Mouse (Mus musculus): ENCODE measurements around the gene Gabpb1. TPM values are rescaled to one million over a fixed set of nuclear protein-coding genes. Genes with fewer than 3 reads are reported as not detected.

The Gabpb1 gene
- total and polyA plus RNA-seq, 2 experiments, result 4.5 to 5.5 TPM

DNA sequence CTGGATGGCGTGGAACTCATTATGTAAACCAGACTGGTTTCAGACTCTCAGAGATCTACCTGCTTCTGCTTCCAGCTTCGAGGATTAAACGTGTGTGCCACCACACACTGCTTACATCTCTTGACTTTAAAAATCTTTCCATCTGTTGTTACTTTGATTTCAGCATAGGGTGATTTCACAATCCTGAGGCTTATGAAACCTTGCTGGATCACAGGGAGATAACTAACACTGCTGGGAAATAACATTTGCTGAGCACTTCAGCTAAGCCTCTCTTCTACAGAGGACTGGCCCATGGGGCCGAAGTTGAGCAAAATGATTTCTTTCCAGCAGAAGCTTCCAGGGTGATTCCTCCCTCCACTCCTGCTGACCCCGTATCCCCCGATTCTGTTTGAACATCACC lies 19.1 kb upstream of the Gabpb1 start:
- Histone ChIP-seq H3K36me3 (ENCODE audit: control insufficient read depth, insufficient read depth, low read length) (no peaks in the 10 kb centered on the region), H3K79me2 (ENCODE audit: control insufficient read depth, insufficient read depth, low read length) (no peaks in the 10 kb centered on the region), H3K27ac (replicated peaks; ENCODE audit: insufficient read depth, low read depth, low read length) (peak overlapping the region; percentile 62), H3K4me1 (ENCODE audit: control insufficient read depth, insufficient read depth, low read length) (no peaks in the 10 kb centered on the region), H3K9ac (ENCODE audit: low read depth, low read length) (peak overlapping the region; percentile 5; the same call in 1 of the 2 replicates), H3K27me3 (ENCODE audit: control insufficient read depth, insufficient read depth, low read length) (no peaks in the 10 kb centered on the region), H3K4me3 (ENCODE audit: insufficient read depth, low read depth, low read length) (no peak overlapping the region)
- DNase-seq (ENCODE audit: extremely low read depth, low read depth, low spot score), result peak; percentile 92
- no peak for TF ChIP-seq CTCF (IDR thresholded peaks at IDR 0.05; ENCODE audit: low read depth, low read length)
- no peak for TF ChIP-seq POLR2A (IDR thresholded peaks at IDR 0.05; ENCODE audit: extremely low read depth, insufficient read depth, low read length)
- 19% methylated on average over 6 of the region's 6 CpGs for WGBS

DNA sequence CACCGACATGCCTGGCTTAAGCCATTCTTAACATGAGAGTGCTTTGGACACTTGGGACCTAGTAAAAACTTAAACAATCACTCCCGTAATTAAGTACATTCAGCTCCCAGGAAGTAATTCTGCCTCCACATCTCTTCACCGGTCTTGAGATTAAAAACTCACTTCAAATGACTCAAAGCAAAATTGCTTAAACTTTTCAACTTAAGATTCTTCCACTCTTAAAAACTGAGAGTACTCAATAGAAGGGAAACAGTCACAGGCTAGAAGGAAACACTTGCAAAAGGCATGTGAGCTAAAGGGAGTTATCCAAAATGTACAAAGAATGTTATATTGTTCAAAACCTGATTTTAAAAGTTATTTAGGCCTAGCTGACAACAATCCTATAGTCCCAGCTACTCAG lies 15.2 kb upstream of the Gabpb1 start:
- Histone ChIP-seq H3K9ac (ENCODE audit: low read depth, low read length) (no peak overlapping the region), H3K27me3 (ENCODE audit: control insufficient read depth, insufficient read depth, low read length) (no peaks in the 10 kb centered on the region), H3K79me2 (ENCODE audit: control insufficient read depth, insufficient read depth, low read length) (no peaks in the 10 kb centered on the region), H3K4me3 (ENCODE audit: insufficient read depth, low read depth, low read length) (no peak overlapping the region), H3K27ac (replicated peaks; ENCODE audit: insufficient read depth, low read depth, low read length) (no peak overlapping the region), H3K36me3 (ENCODE audit: control insufficient read depth, insufficient read depth, low read length) (no peaks in the 10 kb centered on the region), H3K4me1 (ENCODE audit: control insufficient read depth, insufficient read depth, low read length) (no peaks in the 10 kb centered on the region)
- DNase-seq (ENCODE audit: extremely low read depth, low read depth, low spot score), result no peak
- TF ChIP-seq CTCF (IDR thresholded peaks at IDR 0.05; ENCODE audit: low read depth, low read length) (no peak), POLR2A (IDR thresholded peaks at IDR 0.05; ENCODE audit: extremely low read depth, insufficient read depth, low read length) (no peak)
- 79% methylated on average over 3 of the region's 3 CpGs for WGBS

DNA sequence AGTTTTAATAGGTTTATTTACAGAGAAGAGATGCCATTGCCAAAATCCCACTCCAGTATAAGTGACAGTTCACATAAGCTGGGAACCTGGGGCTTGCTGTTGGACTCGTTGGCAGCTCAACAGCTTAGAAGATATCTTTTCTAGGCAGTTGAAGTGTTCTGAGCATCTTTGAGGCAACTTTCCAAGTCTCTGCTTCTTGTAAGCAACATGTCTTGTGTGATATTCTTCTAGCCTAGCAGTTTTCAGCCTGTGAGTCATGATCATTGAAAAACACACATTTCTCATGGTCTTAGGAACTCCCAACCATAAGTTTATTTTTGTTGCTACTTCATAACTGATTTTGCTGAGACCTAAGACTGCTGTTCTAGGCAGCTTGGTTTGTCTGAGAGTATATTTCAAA lies 6.8 kb upstream of the Gabpb1 start:
- DNase-seq (ENCODE audit: extremely low read depth, low read depth, low spot score), result no peak
- no peaks in the 10 kb centered on the region for H3K27me3 ChIP-seq (ENCODE audit: control insufficient read depth, insufficient read depth, low read length)
- H3K4me3 ChIP-seq (ENCODE audit: insufficient read depth, low read depth, low read length), result no peak overlapping the region
- H3K79me2 ChIP-seq (ENCODE audit: control insufficient read depth, insufficient read depth, low read length), result peaks cover 3% of the 10 kb centered on the region; the same call in 1 of the 2 replicates
- no peak overlapping the region for H3K9ac ChIP-seq (ENCODE audit: low read depth, low read length)
- TF ChIP-seq CTCF (IDR thresholded peaks at IDR 0.05; ENCODE audit: low read depth, low read length) (no peak), POLR2A (IDR thresholded peaks at IDR 0.05; ENCODE audit: extremely low read depth, insufficient read depth, low read length) (no peak)
- H3K36me3 ChIP-seq (ENCODE audit: control insufficient read depth, insufficient read depth, low read length), result peaks cover 2% of the 10 kb centered on the region; the same call in 1 of the 2 replicates
- WGBS, result 77% methylated on average over 1 of the region's 1 CpGs
- H3K4me1 ChIP-seq (ENCODE audit: control insufficient read depth, insufficient read depth, low read length), result no peaks in the 10 kb centered on the region; the same call in 1 of the 2 replicates
- no peak overlapping the region for H3K27ac ChIP-seq (replicated peaks; ENCODE audit: insufficient read depth, low read depth, low read length)

DNA sequence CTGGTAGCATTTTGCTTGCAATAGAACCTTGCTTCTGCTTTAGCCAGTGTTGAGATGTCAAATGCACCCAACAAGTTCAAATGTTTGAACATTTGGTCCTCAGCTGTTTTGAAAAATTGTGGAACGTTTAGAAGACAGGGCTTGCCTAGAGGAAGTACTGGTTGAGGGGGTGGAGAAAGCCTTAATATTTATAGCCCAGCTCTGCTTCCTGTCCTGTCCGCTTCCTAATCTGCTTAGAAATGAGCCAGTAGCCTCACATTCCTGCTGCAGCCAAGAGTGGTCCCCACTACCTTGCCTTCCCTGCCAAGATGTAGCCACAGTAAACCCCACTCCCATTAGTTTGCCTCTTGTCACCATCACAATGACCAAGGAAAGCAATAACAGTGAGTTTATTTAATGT lies 6.2 kb upstream of the Gabpb1 start:
- 63% methylated on average over 2 of the region's 2 CpGs for WGBS
- Histone ChIP-seq H3K4me1 (ENCODE audit: control insufficient read depth, insufficient read depth, low read length) (no peaks in the 10 kb centered on the region; the same call in 1 of the 2 replicates), H3K36me3 (ENCODE audit: control insufficient read depth, insufficient read depth, low read length) (peaks cover 2% of the 10 kb centered on the region; the same call in 1 of the 2 replicates), H3K79me2 (ENCODE audit: control insufficient read depth, insufficient read depth, low read length) (peaks cover 3% of the 10 kb centered on the region; the same call in 1 of the 2 replicates), H3K4me3 (ENCODE audit: insufficient read depth, low read depth, low read length) (no peak overlapping the region), H3K27ac (replicated peaks; ENCODE audit: insufficient read depth, low read depth, low read length) (peak overlapping the region; percentile 22; the same call in 1 of the 2 replicates), H3K27me3 (ENCODE audit: control insufficient read depth, insufficient read depth, low read length) (no peaks in the 10 kb centered on the region), H3K9ac (ENCODE audit: low read depth, low read length) (no peak overlapping the region)
- TF ChIP-seq POLR2A (IDR thresholded peaks at IDR 0.05; ENCODE audit: extremely low read depth, insufficient read depth, low read length) (no peak), CTCF (IDR thresholded peaks at IDR 0.05; ENCODE audit: low read depth, low read length) (no peak)
- no peak for DNase-seq (ENCODE audit: extremely low read depth, low read depth, low spot score)

DNA sequence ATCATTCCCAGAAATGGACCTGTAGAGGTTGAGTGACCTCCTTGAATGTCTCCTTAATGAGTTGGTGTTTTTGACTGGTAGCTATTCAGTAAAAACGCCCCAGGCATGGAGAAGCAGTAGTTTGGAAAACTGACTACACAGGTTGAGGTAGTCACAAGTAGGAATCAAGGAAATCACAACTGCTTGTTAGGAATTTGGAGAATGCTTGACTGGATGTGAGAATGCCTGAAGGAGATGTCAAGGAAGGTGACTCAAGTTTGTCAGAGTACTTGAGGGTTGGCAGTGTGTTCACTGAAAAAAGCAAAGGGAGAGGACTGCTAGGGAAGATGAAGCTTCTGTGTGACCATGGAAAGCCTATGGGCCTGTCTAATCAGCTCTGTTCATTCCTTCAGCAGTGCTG lies 1.2 kb upstream of the Gabpb1 start:
- 87% methylated on average over 1 of the region's 1 CpGs for WGBS
- TF ChIP-seq POLR2A (IDR thresholded peaks at IDR 0.05; ENCODE audit: extremely low read depth, insufficient read depth, low read length) (no peak), CTCF (IDR thresholded peaks at IDR 0.05; ENCODE audit: low read depth, low read length) (no peak)
- Histone ChIP-seq H3K4me3 (ENCODE audit: insufficient read depth, low read depth, low read length) (no peak overlapping the region), H3K4me1 (ENCODE audit: control insufficient read depth, insufficient read depth, low read length) (peaks cover 7% of the 10 kb centered on the region), H3K79me2 (ENCODE audit: control insufficient read depth, insufficient read depth, low read length) (peaks cover 17% of the 10 kb centered on the region; the same call in 1 of the 2 replicates), H3K27me3 (ENCODE audit: control insufficient read depth, insufficient read depth, low read length) (no peaks in the 10 kb centered on the region), H3K36me3 (ENCODE audit: control insufficient read depth, insufficient read depth, low read length) (peaks cover 2% of the 10 kb centered on the region; the same call in 1 of the 2 replicates), H3K27ac (replicated peaks; ENCODE audit: insufficient read depth, low read depth, low read length) (no peak overlapping the region), H3K9ac (ENCODE audit: low read depth, low read length) (no peak overlapping the region)
- DNase-seq (ENCODE audit: extremely low read depth, low read depth, low spot score), result no peak

All from liver, adult 2 months (tissue).